Mouse (Mus musculus) hindbrain, embryonic 15.5 days (tissue): ENCODE measurements around the gene Olfr1369-ps1. TPM values are rescaled to one million over a fixed set of nuclear protein-coding genes. Genes with fewer than 3 reads are reported as not detected.
"Not testable (repeated sequence)": the region's sequence is repeated elsewhere in the genome, so short reads cannot be mapped to it uniquely, and the experiment has no call there.

Experiments used
- ATAC-seq: fragments of 200-750 bp; cut with Nextera tagmentation; 2 replicates; pipeline ENCODE4 v1.8.0; 2017; ENCODE audit warnings: low read depth, moderate number of reproducible peaks, moderate TSS enrichment; ENCODE audit not compliant: low FRiP score
- H3K27ac ChIP-seq: fragments of 300-500 bp; sonication (generic); replicated peaks from 2 replicates; pipeline ENCODE4 v1.5.1; 2015; ENCODE audit warnings: mild to moderate bottlenecking, inconsistent platforms
- H3K27me3 ChIP-seq: fragments of 300-500 bp; sonication (generic); 2 replicates; pipeline ENCODE4 v1.6.1; 2015; ENCODE audit warnings: control low read depth, inconsistent platforms
- H3K36me3 ChIP-seq: fragments of 300-500 bp; sonication (generic); 2 replicates; pipeline ENCODE4 v1.6.1; 2015; ENCODE audit warnings: control low read depth, inconsistent platforms
- H3K4me1 ChIP-seq: fragments of 300-500 bp; sonication (generic); replicated peaks from 2 replicates; pipeline ENCODE4 v1.6.1; 2015; ENCODE audit warnings: control low read depth, inconsistent platforms
- H3K4me2 ChIP-seq: fragments of 300-500 bp; sonication (generic); 2 replicates; pipeline ENCODE4 v1.6.1; 2015; ENCODE audit warnings: moderate library complexity, mild to moderate bottlenecking, inconsistent platforms
- H3K4me3 ChIP-seq: fragments of 300-500 bp; sonication (generic); 2 replicates; pipeline ENCODE4 v1.5.1; 2015; ENCODE audit warnings: mild to moderate bottlenecking, inconsistent platforms
- H3K9ac ChIP-seq: fragments of 300-500 bp; sonication (generic); 2 replicates; pipeline ENCODE4 v1.6.1; 2015; ENCODE audit warnings: inconsistent platforms
- H3K9me3 ChIP-seq: fragments of 300-500 bp; sonication (generic); 2 replicates; pipeline ENCODE4 v1.6.1; 2016; ENCODE audit warnings: control low read depth, inconsistent platforms
- WGBS: fragments of 180-500 bp; shearing (Covaris S2); methylation state at CpG from one replicate; pipeline ENCODE4 v1.1.7; 2015; 5-methylcytosine and 5-hydroxymethylcytosine counted together
- polyA plus RNA-seq: library from polyadenylated mRNA; unstranded; fragments of >200 nt; fragmentation: Nextera tagmentation; extraction: Ambion mirVana; gene quantifications from 2 replicates; pipeline ENCODE4 v1.2.1, GENCODE M21; 2015

Gene Olfr1369-ps1
- 0.05 TPM in 1 of 2 replicates, not detected in the other for polyA plus RNA-seq

- not testable (repeated sequence) for H3K27ac ChIP-seq, H3K4me2 ChIP-seq, H3K9me3 ChIP-seq, H3K36me3 ChIP-seq, ATAC-seq, H3K4me3 ChIP-seq, H3K27me3 ChIP-seq, H3K9ac ChIP-seq, H3K4me1 ChIP-seq
- 71% methylated on average over 3 of the region's 3 CpGs for WGBS
Observed at GRCm38 (mm10) chr13:21111183-21111582, at the start of gene Olfr1369-ps1. TSS of gene Olfr1369-ps1 (plus strand) at chr13:21111483.

GRCm38 (mm10) chr13:21066021-21066420 lies 45.3 kb upstream of the Olfr1369-ps1 start:
- Histone ChIP-seq H3K4me2 (no peak overlapping the region), H3K27me3 (no peaks in the 10 kb centered on the region), H3K9me3 (no peaks in the 10 kb centered on the region), H3K9ac (no peak overlapping the region), H3K27ac (no peak overlapping the region), H3K4me3 (no peak overlapping the region), H3K4me1 (no peaks in the 10 kb centered on the region), H3K36me3 (no peaks in the 10 kb centered on the region)
- no peak for ATAC-seq
- WGBS: 93% methylated on average over 2 of the region's 2 CpGs

- H3K27ac ChIP-seq: no peak within 1 kb of the TSS
- no peak within 1 kb of the TSS for H3K4me3 ChIP-seq
- H3K4me1 ChIP-seq: no peaks in the 10 kb centered on the region
- no peaks in the 10 kb centered on the region for H3K36me3 ChIP-seq
- WGBS: 82% methylated on average over 3 of the region's 3 CpGs
- no peak for ATAC-seq
- no peak within 1 kb of the TSS for H3K9ac ChIP-seq
- no peaks in the 10 kb centered on the region for H3K9me3 ChIP-seq
- H3K27me3 ChIP-seq: no peaks in the 10 kb centered on the region
- no peak within 1 kb of the TSS for H3K4me2 ChIP-seq
Observed at GRCm38 (mm10) chr13:21074847-21075246, 36.4 kb upstream of the Olfr1369-ps1 start, which contains the start of gene Olfr1370. TSS of gene Olfr1370 (minus strand) at chr13:21074947.

GRCm38 (mm10) chr13:21082686-21083085 lies 28.6 kb upstream of the Olfr1369-ps1 start:
- Histone ChIP-seq H3K27ac (no peak overlapping the region), H3K36me3 (no peaks in the 10 kb centered on the region), H3K4me1 (no peaks in the 10 kb centered on the region), H3K9me3 (no peaks in the 10 kb centered on the region), H3K4me2 (no peak overlapping the region), H3K27me3 (no peaks in the 10 kb centered on the region), H3K4me3 (no peak overlapping the region), H3K9ac (no peak overlapping the region)
- 75% methylated on average over 2 of the region's 2 CpGs for WGBS
- no peak for ATAC-seq

- Histone ChIP-seq H3K4me3 (no peak overlapping the region), H3K9ac (no peak overlapping the region), H3K4me1 (no peaks in the 10 kb centered on the region), H3K9me3 (no peaks in the 10 kb centered on the region), H3K4me2 (no peak overlapping the region), H3K27ac (no peak overlapping the region), H3K36me3 (no peaks in the 10 kb centered on the region), H3K27me3 (no peaks in the 10 kb centered on the region)
- ATAC-seq: no peak
- 95% methylated on average over 3 of the region's 3 CpGs for WGBS
Observed at GRCm38 (mm10) chr13:21109759-21110158, 1.5 kb upstream of the Olfr1369-ps1 start.

GRCm38 (mm10) chr13:21110441-21110840 lies 842 bp upstream of the Olfr1369-ps1 start:
- no peaks in the 10 kb centered on the region for H3K36me3 ChIP-seq
- no peak overlapping the region for H3K4me2 ChIP-seq
- ATAC-seq: no peak
- H3K9ac ChIP-seq: no peak overlapping the region
- no peak overlapping the region for H3K27ac ChIP-seq
- no peaks in the 10 kb centered on the region for H3K9me3 ChIP-seq
- H3K4me1 ChIP-seq: no peaks in the 10 kb centered on the region
- WGBS: 90% methylated on average over 6 of the region's 6 CpGs
- H3K4me3 ChIP-seq: no peak overlapping the region
- no peaks in the 10 kb centered on the region for H3K27me3 ChIP-seq

DNA sequence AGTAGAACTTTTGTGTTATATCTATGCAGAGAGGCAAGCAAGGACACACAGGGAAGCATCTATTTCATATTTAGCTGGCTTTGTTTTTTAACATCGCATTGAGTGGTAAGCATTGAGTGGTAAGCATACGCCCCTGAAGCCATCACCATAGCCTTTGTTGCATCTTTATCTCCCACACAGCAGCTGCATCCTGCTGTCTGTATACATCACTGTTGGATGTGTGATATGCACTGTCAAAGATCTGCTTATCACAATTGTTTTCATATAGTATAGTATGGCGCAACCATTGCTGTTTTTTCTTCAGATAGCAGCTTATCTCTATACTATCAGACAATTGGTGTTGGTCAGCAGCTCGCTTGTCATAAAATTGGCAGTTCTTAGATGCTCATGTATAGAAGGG lies 2.8 kb downstream of the Olfr1369-ps1 start:
- WGBS: 87% methylated on average over 4 of the region's 4 CpGs
- H3K4me3 ChIP-seq: no peak overlapping the region
- H3K9ac ChIP-seq: no peak overlapping the region
- no peaks in the 10 kb centered on the region for H3K9me3 ChIP-seq
- H3K4me2 ChIP-seq: no peak overlapping the region
- ATAC-seq: no peak
- no peak overlapping the region for H3K27ac ChIP-seq
- no peaks in the 10 kb centered on the region for H3K36me3 ChIP-seq
- no peaks in the 10 kb centered on the region for H3K4me1 ChIP-seq
- H3K27me3 ChIP-seq: no peaks in the 10 kb centered on the region

DNA sequence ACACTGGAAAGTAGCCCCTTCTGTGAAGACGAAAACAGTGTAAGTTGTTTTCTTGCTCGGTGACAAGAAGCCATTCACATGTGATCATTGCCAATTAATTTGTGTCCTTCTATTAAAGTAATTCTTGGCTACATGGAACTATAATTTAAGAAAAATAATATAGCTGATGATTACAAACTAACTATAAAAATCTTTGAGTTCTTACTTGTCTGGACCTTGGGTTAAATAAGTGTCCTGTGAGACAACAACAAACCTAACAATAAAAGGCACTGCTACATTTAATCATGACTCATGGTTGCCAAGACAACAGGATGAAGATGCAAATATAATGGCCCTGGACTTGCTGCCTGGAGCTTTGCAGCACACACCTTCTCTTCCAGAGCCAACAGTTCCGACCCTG lies 18.1 kb downstream of the Olfr1369-ps1 start, which contains the start of gene Olfr263:
Gene Olfr263, plus strand, starts transcription at position 301 of the 400 bp plus-strand sequence.
- H3K4me3 ChIP-seq, ATAC-seq, H3K9me3 ChIP-seq, H3K36me3 ChIP-seq, H3K27me3 ChIP-seq, H3K9ac ChIP-seq, H3K4me1 ChIP-seq, H3K4me2 ChIP-seq, H3K27ac ChIP-seq: not testable (repeated sequence)
- 82% methylated on average over 3 of the region's 3 CpGs for WGBS

- H3K4me2 ChIP-seq: no peak overlapping the region
- no peaks in the 10 kb centered on the region for H3K27me3 ChIP-seq
- ATAC-seq: no peak
- H3K4me1 ChIP-seq: no peaks in the 10 kb centered on the region
- H3K4me3 ChIP-seq: no peak overlapping the region
- no peaks in the 10 kb centered on the region for H3K9me3 ChIP-seq
- 50% methylated on average over 8 of the region's 8 CpGs for WGBS
- H3K36me3 ChIP-seq: no peaks in the 10 kb centered on the region
- no peak overlapping the region for H3K9ac ChIP-seq
- H3K27ac ChIP-seq: no peak overlapping the region
Observed at GRCm38 (mm10) chr13:21142421-21142820, 31.1 kb downstream of the Olfr1369-ps1 start.

DNA sequence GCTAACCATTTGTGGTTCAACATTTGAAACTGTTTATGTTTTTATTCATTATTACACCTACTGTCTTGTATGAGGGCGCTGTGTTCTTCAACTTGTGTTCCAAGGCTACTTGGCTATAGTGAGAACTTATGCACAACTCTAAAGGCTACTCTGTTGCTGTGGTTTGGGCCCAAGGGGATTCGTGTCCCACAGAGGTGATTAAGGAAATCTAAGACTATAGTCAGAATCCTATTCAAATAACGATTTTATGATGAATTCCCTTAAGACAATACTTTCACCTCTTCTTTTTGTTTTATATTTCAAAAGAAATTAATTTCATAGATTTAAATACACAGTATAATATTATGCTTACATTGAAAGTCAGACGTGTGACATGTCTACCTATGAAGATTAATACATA lies 34.5 kb downstream of the Olfr1369-ps1 start, which contains the start of gene Olfr1368:
Gene Olfr1368, minus strand, starts transcription at position 101 of the 400 bp plus-strand sequence.
- H3K27ac ChIP-seq: no peak within 1 kb of the TSS
- no peak within 1 kb of the TSS for H3K9ac ChIP-seq
- H3K36me3 ChIP-seq: no peaks in the 10 kb centered on the region
- H3K9me3 ChIP-seq: no peaks in the 10 kb centered on the region
- H3K4me3 ChIP-seq: no peak within 1 kb of the TSS
- H3K4me2 ChIP-seq: no peak within 1 kb of the TSS
- no peaks in the 10 kb centered on the region for H3K4me1 ChIP-seq
- whole genome bisulfite sequencing: 81% methylated on average over 4 of the region's 4 CpGs
- no peak for ATAC-seq
- no peaks in the 10 kb centered on the region for H3K27me3 ChIP-seq

DNA sequence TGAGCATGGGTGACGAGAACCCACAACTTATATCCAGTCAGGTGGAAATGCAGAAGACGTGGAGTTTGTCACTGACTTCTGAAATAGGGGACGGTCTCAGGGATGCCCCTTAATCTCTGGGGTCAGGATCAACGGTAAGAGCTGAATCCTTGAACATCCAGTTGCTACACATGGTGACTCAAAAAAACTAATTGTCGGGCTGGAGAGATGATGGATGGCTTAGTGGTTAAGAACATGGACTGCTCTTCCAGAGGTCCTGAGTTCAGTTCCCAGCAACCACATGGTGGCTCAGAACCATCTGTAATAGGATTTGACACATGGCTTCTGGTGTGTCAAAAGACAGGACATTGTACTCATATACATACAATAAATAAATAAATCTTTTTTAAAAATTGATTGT lies 44.6 kb downstream of the Olfr1369-ps1 start:
- H3K9me3 ChIP-seq: no peaks in the 10 kb centered on the region
- ATAC-seq: no peak
- H3K4me3 ChIP-seq: no peak overlapping the region
- no peak overlapping the region for H3K9ac ChIP-seq
- no peak overlapping the region for H3K27ac ChIP-seq
- 84% methylated on average over 5 of the region's 5 CpGs for WGBS
- peaks cover 7% of the 10 kb centered on the region; the same call in 1 of the 2 replicates for H3K4me1 ChIP-seq
- no peak overlapping the region for H3K4me2 ChIP-seq
- H3K27me3 ChIP-seq: 0 out of 2 replicates have a peak, but pooled peaks cover 6% of the 10 kb centered on the region
- no peaks in the 10 kb centered on the region for H3K36me3 ChIP-seq

DNA sequence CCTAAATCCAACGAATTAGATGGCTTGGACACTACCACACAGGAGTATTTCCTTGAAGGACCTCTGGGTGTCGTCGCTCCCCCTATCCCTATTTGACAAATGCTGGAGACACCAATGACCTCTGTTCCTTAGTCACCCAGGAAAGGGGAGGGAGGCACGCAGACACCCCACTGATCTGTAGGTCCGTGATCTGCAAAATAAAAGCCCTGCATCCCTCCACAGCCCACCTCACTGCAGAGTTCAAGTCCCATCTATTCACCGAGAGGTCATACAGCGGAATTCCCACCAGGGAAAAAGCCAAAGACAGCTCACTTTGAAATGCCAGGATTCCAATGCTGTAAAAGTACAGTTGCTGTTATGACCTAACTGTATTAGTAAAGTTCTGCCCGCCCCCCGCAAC lies 46.8 kb downstream of the Olfr1369-ps1 start:
- 5% methylated on average over 9 of the region's 9 CpGs for WGBS
- H3K27ac ChIP-seq: no peak overlapping the region
- H3K36me3 ChIP-seq: no peaks in the 10 kb centered on the region
- no peak overlapping the region for H3K9ac ChIP-seq
- peak overlapping the region; percentile 96 for H3K4me2 ChIP-seq
- 0 out of 2 replicates have a peak, but pooled peaks cover 6% of the 10 kb centered on the region for H3K27me3 ChIP-seq
- peaks cover 9% of the 10 kb centered on the region; the same call in 1 of the 2 replicates for H3K4me1 ChIP-seq
- peak overlapping the region; percentile 69 for H3K4me3 ChIP-seq
- H3K9me3 ChIP-seq: no peaks in the 10 kb centered on the region
- ATAC-seq: no peak
